Mouse (Mus musculus) T-helper 17 cell (primary cell): ENCODE results near the gene Olfr788.

Source experiments
- in situ Hi-C, 2 experiments: fragments of 300-600 bp; cut with MboI, MseI; formaldehyde crosslinking; loops; 1 replicate in 1 of 2; 2 replicates in 1 of 2; pipeline ENCODE4 v1.15.1; 2025; ENCODE audit warnings: high pct_unique_total_duplicates in 2 of 2

Gene Olfr788

DNA sequence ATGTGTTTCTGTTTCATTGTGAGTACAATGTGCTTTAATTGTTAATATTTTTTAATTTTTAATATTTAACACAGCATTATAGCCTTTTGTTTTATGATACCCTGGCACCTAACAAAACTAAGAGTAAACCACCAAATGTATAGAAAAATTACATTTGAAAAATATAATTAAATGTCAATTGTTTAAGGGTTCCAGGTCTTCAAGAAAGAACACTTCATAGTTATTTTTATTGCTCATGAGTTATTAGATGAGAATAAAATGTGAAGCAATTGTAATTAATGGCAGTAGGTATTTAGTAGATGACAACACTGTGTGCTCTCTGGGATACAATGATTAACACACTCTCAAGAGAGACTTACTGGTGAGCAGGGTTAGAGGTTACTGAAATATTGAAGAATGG lies at the start of gene Olfr788:
Gene Olfr788, plus strand, starts transcription at position 301 of the 400 bp plus-strand sequence.
- in situ Hi-C loops, result no loop called here

DNA sequence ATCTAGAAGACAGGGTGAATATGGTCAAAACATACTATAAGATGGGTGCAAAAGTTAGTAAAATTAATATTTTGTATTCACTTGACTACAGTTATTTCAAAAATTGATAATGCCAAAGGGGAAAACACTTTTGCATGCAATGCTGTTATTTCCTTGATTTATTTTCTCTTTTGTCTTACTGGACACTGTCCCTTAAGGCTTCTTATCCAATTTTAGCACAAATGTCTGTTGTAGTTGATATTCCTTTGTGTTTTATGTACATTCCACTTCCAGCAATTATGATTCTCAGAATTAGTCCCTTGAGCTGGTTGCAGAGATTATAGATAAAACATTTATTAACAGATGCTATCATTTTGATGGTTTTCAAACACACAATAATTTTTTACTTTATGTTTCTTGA lies 43.8 kb upstream of the Olfr788 start, which contains the start of gene Olfr786:
Gene Olfr786, plus strand, starts transcription at position 301 of the 400 bp plus-strand sequence.
- in situ Hi-C loops, result no loop called here

DNA sequence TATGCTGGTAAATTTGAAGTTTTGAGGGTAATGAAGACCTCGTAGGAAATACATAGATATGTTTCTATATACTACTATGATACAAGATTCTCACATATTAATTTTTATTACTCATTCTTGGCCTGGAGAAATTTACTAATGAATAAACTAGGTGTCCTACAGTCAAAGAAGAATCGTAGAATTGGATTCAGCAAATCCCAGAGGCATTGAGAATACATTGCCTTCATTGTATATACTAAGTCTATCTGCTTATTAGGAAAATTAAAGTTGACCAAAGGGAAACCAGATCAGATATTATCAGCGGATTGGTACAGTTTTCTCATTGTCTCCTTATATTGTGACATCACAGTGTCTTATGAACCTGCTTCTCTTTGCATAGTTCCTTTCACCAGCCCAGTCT lies 9.2 kb upstream of the Olfr788 start, which contains the start of gene Olfr787:
Gene Olfr787, plus strand, starts transcription at position 301 of the 400 bp plus-strand sequence.
- in situ Hi-C loops, result no loop called here

DNA sequence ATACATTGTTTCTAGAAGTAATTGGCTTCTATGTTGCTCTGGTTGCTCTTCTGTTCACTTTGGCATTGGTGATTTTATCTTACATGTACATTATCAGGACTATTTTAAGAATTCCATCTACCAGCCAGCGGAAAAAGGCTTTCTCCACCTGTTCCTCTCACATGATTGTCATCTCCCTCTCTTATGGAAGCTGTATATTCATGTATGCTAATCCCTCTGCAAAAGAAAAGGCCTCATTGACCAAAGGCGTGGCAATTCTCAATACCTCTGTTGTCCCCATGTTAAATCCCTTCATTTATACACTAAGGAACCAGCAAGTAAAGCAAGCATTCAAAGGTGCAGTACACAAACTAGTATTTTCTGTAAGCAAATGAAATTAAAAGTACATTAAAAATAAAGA lies 2.5 kb downstream of the Olfr788 start:
- in situ Hi-C loops, result no loop called here

GRCm38 (mm10) chr10:129473723-129474122 lies 2.9 kb downstream of the Olfr788 start:
- in situ Hi-C loops, result no loop called here

DNA sequence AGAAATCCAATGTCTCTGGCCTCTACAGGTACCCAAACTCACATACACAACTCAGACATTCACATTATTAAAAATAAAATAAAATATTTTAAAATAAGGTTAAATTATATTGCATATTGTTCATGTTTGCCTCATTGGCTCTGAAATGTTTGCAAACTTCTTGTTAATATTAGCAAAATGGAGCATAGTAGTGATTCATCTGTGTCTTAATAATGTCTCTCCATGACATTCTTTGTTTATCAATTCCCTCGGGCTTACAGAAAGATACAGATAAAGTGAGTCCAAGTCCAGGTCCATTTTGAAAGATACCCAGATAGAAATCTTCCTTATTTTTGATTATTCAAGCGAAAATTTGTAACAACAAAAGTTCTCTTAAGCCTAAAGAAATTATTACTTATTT lies 13.7 kb downstream of the Olfr788 start, which contains the start of gene Olfr789:
Gene Olfr789, plus strand, starts transcription at position 301 of the 400 bp plus-strand sequence.
- in situ Hi-C loops, result no loop called here

- in situ Hi-C loops, result no loop called here
These were observed 19.3 kb downstream of the Olfr788 start for GRCm38 (mm10) chr10:129490101-129490500.

- in situ Hi-C loops, result no loop called here
These were observed 27.4 kb downstream of the Olfr788 start, which contains the start of gene Olfr790 for GRCm38 (mm10) chr10:129498192-129498591. Gene Olfr790, plus strand, starts transcription at chr10:129498492.

DNA sequence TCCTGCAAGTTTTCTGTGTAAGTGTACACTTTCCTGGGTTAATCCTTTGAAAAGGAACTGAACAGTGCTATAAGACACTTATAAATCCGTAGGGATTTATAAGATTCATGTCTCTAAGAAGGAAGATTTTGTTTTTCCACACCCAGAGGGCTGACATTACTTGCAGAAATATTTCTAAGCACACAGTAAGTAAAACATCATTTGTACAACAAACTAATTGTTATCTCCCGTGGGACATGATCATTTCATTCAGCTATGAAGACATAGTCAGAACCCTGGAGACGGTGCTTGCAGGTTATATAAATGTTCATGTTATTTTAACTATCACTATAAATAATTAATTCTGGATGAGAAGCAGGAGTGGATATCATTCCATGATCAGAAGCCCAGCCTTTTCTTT lies 50.7 kb downstream of the Olfr788 start, which contains the start of gene Olfr791:
Gene Olfr791, plus strand, starts transcription at position 301 of the 400 bp plus-strand sequence.
- in situ Hi-C loops, result no loop called here
